Mouse (Mus musculus): ENCODE data around the gene Myo3b.

The Myo3b gene

DNA sequence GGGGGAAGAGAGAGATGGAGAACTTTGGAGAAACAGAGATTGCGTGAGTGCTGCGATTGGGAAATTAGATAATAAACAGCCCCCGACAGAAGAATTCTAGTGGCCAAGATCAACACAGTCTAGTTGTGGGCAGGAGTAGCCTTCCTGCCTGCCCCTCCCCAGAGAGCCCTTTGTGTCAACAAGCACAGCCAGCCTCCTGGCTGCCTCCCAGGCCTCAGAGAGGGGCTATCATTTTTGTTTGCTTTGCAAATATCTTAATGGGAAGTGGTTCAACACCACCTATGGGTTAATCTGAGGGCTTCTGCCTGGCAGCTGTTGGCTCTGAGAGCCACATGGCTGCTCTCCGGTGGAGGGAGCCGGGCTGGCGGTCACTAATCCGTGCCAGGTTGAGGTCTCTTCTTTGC lies 298.3 kb downstream of the Myo3b start:
- in situ Hi-C loops (cut with MboI; ENCODE audit: unreplicated experiment in 2 of 2): no loop called here

GRCm38 (mm10) chr2:70337869-70338268 lies 298.9 kb downstream of the Myo3b start:
- in situ Hi-C loops (cut with MboI; ENCODE audit: unreplicated experiment in 2 of 2): no loop called here

DNA sequence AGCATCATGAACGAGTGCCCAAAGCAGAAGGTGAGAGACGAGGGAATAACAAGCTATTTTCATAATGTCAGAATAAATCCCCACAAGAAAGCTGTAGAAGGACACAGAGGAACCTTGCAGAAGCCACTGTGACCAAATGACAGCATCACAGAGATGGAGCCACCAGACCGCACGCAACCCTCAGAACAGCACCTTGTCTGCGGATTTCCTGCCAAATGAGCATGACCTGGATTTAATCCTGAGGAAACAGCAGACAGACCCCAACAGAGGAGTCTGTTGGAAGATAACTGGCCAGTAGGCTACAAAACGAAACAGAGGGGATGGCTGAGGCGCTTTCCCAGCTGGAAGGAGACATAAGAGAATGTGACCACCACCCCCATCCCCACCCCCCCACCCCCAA lies 300.1 kb downstream of the Myo3b start:
- in situ Hi-C loops (cut with MboI; ENCODE audit: unreplicated experiment in 2 of 2): no loop called here

DNA sequence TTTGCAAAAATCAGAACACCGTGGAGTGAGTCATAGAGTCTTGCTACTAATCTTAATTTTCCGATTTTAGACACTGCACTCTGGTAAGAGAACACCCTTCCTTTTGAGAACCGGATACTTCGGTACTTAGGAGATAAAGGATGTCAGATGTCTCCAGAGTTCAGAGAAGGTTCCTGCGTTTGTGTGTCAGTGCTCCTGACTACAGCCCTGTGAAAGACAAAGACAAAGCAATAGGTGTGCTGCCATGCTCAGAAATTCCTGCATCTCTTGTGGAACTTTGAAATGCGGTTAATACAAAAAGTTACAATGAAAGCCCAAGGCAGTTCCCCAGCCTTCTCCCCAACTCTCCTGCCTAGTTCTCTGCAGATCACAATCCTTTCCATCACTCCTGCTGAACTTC lies 300.6 kb downstream of the Myo3b start:
- in situ Hi-C loops (cut with MboI; ENCODE audit: unreplicated experiment in 2 of 2): no loop called here

DNA sequence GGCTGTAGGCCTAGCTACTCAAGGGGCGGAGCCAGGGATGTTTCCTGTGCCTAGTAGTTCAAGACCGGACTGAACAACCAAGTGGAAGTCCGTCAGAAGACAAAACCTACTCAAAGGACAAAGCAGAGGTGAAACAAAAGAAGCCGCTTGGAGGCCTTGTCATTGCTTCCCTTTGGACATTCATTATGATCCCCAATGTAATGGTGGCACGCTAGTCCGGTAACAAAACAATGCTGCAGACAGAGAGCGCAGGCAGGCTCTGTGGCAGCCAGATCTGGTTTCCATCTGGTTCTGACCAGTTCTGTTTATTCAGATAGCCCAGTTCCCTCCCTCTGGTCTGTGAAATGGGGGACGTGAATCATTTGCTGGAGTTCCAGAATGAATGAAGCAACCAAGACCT lies 301.3 kb downstream of the Myo3b start:
- in situ Hi-C loops (cut with MboI; ENCODE audit: unreplicated experiment in 2 of 2): no loop called here

GRCm38 (mm10) chr2:70345126-70345525 lies 306.2 kb downstream of the Myo3b start:
- in situ Hi-C loops (cut with MboI; ENCODE audit: unreplicated experiment in 2 of 2): no loop called here

GRCm38 (mm10) chr2:70347511-70347910 lies 308.6 kb downstream of the Myo3b start:
- in situ Hi-C loops (cut with MboI; ENCODE audit: unreplicated experiment in 2 of 2): no loop called here

DNA sequence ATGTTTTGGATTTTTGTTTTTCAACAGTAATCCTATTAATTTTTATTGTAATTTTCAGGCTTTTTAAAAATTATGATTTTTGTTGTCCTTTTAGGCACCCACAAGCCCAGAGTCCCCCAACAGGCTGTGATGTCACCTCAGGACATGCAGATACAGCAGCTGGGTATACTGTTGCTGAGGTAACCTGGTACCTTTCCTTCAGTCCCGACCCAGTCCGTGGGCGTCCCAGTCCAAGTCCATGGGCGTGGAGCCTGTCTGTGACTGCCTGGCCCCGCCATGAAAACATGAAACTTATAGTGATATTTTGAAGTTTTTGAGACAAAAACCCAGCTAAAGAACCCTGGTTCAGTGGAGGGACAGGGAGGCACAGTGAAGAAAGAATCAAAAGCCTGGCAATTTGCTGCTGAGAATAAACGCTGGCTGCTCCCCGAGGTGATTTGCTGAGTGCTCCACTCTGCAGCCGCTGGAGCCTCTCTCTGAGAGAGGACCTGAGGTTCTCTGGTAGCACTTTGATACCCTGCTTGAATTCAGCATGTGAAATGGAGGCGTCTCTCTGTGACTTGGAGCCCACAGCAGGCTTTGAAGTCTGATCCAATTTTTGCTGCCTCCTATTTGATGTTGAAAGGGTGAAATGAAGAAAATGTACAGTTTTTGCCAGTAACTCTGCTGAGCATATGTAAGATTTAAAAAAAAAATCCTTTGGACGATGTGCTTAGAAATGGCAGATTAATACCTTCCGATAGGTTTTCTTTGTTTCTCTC lies 310.0 kb downstream of the Myo3b start:
- in situ Hi-C loops (cut with MboI; ENCODE audit: unreplicated experiment in 2 of 2): no loop called here

DNA sequence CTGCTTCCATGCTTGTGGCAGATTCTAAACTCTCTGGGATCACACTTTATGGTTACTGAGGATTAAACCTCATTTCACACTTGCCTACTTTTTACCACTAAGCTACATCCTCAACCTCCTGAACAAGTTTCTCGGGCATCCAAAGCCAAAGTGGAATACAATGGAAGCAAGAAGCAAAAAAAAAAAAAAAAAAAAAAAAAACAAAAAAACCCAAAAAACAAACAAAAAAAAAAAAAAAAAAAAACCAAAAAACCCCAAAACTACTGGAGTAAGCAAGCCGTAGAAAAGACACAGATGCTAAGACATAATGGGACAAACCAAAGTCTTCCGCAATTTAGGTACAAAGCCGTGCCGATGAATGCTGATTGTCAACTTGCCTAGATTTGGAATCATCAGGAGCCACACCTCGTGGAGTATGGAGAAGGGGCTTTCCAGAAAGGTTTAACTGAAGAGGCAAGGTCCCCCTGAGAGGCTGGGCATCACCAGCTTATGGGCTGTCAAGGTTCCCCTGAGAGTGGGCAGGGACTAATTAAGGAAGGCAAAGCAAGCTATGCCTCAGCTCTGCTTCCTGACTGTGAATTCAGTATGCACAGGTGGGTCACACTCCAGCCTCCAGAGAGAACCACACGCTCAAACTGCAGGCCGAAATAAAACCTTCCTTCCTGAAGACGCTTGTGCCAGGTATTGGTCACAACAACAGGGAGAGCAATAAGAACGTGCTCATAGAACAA lies 313.7 kb downstream of the Myo3b start:
- in situ Hi-C loops (cut with MboI; ENCODE audit: unreplicated experiment in 2 of 2): no loop called here

GRCm38 (mm10) chr2:70354056-70354455 lies 315.1 kb downstream of the Myo3b start:
- in situ Hi-C loops (cut with MboI; ENCODE audit: unreplicated experiment in 2 of 2): no loop called here

GRCm38 (mm10) chr2:70355026-70355425 lies 316.1 kb downstream of the Myo3b start:
- in situ Hi-C loops (cut with MboI; ENCODE audit: unreplicated experiment in 2 of 2): no loop called here

DNA sequence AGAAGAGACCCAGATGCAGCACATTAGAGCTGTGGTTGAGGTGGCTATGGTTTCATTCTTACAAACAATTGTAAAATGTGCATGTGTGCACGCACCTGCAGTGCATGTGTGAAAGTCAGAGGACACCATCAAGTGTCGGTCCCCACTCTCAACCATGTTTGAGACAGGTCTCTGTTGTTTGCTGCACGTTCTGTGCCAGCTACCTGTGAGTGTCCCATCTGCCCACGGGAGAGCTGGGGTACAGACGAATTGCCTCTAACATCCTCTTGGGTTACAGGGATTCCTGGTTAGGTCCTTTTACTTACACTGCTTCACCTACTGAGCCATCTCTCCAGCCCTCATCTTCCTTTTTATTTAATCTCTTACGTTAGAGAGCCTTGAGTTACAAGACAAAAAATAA lies 330.5 kb downstream of the Myo3b start:
- in situ Hi-C loops (cut with MboI; ENCODE audit: unreplicated experiment in 2 of 2): no loop called here

DNA sequence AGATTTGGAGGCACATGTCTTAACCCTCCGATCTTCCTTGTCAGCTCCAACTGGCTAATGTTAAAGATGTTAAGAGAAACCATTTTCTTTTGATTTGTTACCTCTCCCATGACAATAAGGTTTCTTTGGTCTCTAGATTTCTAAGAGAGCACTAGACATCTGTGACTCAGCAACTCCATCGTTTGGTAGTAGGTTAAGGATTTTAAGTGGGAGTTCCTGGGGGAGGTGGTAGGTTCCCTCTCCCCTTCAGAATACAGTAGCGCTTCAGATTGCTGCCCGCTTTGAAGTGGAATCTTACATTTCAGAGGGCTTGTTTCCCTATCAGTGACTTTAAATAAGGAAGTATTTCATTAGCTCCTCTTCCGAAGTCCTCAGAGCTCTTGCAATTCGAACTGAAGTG lies 340.4 kb downstream of the Myo3b start:
- in situ Hi-C loops (cut with MboI; ENCODE audit: unreplicated experiment in 2 of 2): no loop called here

GRCm38 (mm10) chr2:70379939-70380338 lies 341.0 kb downstream of the Myo3b start:
- in situ Hi-C loops (cut with MboI; ENCODE audit: unreplicated experiment in 2 of 2): no loop called here

GRCm38 (mm10) chr2:70388645-70389044 lies 349.7 kb downstream of the Myo3b start:
- in situ Hi-C loops (cut with MboI; ENCODE audit: unreplicated experiment in 2 of 2): no loop called here

GRCm38 (mm10) chr2:70389162-70389561 lies 350.2 kb downstream of the Myo3b start:
- in situ Hi-C loops (cut with MboI; ENCODE audit: unreplicated experiment in 2 of 2): no loop called here

DNA sequence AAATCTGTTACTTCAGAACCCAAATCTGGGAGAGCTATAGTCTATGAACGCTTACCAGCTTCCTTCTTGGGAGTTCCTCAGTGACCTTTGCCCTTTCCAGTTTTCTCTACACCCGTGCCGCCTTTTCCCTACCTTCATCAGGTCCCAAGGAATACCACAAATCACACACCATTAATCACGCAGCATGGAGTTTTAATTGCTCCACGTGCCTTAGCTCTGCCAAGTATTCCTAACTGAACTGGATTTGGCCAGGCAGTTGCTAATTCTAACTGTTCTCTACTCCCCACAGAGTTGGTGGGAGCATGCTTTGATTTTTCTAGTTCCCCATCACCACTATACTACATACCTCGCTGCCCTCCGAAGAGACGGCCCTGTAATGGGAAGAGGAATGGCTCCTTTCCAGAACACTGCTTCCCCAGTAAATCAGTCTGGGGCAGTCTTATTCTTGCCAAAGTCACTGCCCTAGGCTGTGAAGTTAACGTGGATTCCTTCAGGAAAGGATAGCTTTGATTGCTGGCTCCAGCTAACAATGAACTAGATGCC lies 358.9 kb downstream of the Myo3b start:
- in situ Hi-C loops (cut with MboI; ENCODE audit: unreplicated experiment in 2 of 2): no loop called here

DNA sequence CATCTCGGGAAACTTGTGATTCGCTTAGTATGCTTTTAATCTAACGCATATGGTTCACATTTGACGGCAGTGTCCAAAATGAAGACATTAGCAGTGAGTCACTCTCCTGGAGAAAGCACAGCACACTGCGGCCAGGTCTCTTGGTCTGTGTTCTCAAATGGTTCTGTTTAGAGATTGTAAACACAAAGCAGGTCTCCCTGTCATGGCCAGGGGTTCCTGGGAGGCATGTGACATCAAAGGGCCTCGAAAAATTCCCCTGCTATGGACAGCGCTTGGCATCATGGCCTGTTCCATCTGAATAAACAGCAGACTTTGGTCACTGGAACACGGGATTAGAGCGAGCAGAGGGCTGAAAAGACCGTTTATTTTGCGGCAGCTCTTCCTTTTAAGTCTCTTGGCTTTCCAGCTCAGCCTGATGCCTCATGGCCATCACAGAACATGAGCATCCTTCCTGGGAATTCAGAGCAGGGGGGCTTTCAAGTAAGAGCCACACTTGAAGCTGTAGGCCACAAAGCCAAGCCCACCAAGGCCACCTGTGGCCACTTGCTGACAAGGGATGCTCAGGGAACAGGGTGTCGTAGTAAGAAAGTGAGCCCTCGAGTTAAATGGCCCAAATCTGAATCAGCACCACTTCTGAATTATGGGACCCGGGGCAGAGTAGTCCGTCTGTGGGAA lies 360.7 kb downstream of the Myo3b start:
- in situ Hi-C loops (cut with MboI; ENCODE audit: unreplicated experiment in 2 of 2): no loop called here

DNA sequence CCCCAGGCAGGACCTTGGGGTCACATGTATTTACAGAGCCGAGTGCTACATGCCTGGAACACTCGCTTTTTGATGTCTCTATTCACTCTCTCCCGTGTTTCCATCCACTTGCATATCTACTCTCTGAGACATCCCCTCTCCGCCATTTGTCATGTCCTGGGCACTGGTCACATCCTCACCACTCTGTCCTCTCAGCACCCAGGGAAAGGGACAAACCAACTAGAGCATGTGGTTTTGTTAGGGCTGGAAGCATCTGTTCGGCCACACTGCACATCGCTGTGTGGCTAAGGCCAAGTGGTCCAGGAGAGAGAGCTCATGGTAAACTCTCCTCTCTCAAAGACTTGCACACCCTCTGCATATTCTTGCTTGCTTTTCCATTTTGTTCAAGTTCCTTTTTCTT lies 361.4 kb downstream of the Myo3b start:
- in situ Hi-C loops (cut with MboI; ENCODE audit: unreplicated experiment in 2 of 2): no loop called here

DNA sequence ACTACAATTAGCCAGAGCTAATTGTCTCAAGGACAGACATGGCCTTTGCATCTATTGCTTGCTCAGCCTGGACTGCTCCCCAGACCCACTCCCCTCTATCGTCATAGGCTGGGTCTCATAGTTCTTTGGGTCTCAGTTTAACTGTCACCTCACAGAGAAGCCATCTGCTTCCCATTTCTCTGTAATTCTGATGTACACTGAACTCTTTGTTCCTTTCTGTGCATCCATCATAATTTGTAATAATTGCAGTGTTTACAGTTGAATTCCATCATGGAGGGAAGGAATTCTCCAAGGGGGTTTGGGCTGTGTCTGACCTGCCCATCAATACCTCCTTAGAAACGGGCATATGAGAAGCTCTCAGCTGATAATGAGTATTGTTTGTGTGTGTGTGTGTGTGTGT lies 365.4 kb downstream of the Myo3b start:
- in situ Hi-C loops (cut with MboI; ENCODE audit: unreplicated experiment in 2 of 2): no loop called here

GRCm38 (mm10) chr2:70406846-70407245 lies 367.9 kb downstream of the Myo3b start:
- in situ Hi-C loops (cut with MboI; ENCODE audit: unreplicated experiment in 2 of 2): no loop called here

All from v-Abl transformed pro-B cells (cell line).